Mouse (Mus musculus): ENCODE measurements around the gene Ebf1.

Gene Ebf1

GRCm38 (mm10) chr11:44899554-44899953 is 282.4 kb downstream of the Ebf1 start:
- no peak for DNase-seq (ENCODE audit: low spot score in 2 of 2)

DNA sequence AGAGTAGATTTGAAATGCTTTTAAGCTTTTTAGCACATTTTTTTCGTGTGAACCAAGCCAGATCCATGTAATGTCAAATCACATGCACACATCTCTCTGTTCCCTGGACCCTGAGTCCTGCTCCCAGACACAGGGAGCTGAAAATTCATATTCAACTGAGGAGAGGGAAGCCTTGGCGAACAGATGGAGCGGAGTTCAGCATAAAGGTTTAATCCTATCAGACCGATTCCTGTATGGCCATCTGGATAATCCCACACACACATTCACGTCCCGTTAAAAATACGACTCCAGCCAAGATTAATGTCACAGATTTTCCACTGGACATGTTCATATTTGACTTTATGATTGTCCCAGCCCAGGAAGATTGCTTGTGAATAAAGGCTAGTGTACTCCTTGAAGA is 282.8 kb downstream of the Ebf1 start:
- no peak for DNase-seq (ENCODE audit: low spot score in 2 of 2)

DNA sequence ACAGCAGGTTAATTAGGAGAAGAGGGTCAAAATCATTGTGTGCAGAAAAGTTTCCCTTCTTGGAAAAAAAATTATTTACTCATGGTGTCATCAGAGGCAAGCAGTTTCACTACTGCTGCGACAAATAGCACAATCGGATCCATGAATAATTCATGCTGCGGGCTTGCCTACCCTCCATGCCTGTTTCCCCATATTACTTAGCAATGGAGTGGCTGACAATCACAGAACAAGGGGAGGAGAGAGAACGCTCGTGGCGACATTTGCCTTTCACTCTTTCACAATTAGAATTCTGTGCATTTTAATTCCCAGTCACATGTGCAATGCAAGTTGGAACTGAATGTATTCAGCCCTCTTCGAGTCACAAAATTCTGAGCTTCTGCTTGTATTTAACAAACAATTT is 283.4 kb downstream of the Ebf1 start:
- DNase-seq (ENCODE audit: low spot score in 2 of 2) = no peak

DNA sequence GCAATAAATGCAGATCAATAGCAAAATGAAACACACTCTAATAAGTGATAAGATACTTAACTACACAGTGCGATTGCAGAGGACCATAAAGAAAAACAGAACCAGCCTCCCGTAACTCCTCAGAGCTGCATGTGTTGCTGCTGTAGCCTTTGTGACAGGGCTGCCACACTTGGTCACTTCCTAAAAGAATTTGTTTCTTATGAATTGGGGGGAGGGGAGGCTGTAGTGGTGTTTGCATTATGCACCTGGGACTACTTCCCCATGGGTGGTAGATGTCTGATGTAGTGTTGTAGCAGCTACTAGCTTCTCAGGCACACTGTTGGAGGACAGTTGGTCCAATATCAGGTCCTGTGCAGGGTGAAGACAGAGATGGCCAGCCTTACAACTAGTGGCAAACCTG is 284.6 kb downstream of the Ebf1 start:
- DNase-seq (ENCODE audit: low spot score in 2 of 2) = no peak

DNA sequence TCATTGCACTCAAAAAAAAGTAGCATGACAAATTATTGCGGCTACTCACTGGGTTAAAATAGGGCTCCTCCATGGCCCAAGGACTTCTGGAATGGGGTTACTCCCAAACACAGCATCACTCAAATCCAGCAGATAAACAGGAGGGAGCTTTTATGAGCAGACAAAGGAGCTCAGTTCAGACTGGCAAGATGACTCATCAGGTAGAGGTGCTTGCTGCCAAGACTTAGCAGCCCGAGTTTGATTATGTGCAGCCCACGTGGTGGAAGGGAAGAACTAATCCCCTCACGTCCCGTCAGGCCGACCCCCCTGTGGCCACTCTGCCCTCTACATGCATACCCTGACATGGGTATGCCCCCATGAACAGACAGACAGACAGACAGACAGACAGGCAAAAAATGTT is 285.0 kb downstream of the Ebf1 start:
- DNase-seq (ENCODE audit: low spot score in 2 of 2) = no peak

DNA sequence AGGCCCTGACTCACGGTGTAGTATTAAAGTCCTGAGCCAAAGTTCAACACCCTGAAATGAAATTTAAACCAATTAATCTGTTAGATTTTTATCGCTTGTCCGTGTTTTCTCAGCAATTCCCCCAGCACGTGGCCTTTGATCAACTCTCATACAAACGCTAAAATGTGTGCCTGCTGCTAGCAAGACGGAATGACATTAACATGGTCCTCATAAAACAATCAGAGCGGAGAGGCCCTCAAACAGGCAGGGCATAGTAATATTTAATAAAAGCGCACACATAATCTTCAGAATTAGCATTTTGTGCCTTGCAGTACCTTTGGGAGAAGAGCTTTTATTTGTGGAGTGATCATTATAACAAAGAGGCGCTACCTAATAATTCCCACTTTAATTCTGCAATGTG is 287.0 kb downstream of the Ebf1 start:
- no peak for DNase-seq (ENCODE audit: low spot score in 2 of 2)

- DNase-seq (ENCODE audit: low spot score in 2 of 2) = no peak
Measured at GRCm38 (mm10) chr11:44906456-44906855, 289.3 kb downstream of the Ebf1 start.

DNA sequence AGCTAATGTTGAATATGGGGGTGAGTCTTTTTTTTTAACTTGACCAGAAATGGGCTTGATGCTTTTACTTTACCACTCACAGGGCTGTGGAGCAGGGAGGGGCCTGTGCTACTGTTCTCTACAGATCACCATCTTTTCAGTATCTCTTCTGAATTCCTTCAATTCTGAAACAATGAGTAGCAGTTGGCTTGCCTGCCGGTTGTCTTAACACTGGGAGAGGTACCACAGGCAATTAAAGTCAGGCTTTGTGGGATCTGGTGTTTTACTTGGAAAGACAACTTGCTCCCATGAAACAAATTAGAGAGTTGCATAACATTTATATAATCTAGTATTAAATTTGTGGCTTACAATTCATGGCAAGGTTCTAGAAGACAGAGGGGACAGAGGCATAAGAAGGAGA is 294.6 kb downstream of the Ebf1 start:
- DNase-seq (ENCODE audit: low spot score in 2 of 2) = no peak

DNA sequence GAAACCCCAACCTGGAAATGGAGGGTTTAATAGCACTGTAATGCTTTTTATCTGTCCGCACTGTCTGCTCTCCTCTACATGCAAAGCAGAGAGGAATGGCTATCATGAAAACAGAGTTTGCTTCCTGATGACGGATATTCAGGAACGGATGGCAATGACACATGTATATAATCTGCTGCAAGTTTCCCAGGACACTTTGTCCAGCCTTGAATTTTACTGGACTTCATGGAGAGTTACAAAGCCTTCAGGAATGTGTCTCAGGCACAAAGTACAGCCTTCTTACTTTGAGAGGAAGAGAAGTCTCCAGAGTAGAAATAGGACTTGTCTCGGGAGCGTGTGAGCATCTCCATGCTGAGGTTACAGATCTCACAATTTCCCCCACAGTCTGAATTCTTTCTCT is 296.7 kb downstream of the Ebf1 start:
- no peak for DNase-seq (ENCODE audit: low spot score in 2 of 2)

DNA sequence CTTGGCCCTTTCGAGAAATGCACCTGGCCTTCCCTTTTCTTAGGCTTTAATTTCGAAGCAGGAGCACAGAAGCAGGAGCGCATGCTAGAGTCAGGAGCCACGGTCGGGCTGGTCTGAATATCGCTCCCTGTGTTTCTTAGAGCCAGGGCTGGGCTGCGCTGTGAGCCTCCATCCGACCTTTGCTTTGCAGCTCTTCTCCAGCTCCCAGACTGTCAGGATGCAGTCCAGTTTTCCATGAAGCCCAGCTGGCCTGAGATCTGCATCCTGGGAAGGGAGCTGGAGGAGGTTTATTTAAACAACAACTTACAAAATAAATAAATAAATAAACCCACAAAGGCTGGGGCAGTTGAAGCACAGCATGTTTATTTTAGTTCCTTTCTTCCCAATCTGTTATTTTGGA is 299.9 kb downstream of the Ebf1 start:
- DNase-seq (ENCODE audit: low spot score in 2 of 2) = no peak

- DNase-seq (ENCODE audit: low spot score in 2 of 2) = no peak
Measured at GRCm38 (mm10) chr11:44923138-44923537, 306.0 kb downstream of the Ebf1 start.

- no peak for DNase-seq (ENCODE audit: low spot score in 2 of 2)
Measured at GRCm38 (mm10) chr11:44923868-44924508, 306.9 kb downstream of the Ebf1 start.

GRCm38 (mm10) chr11:44924896-44925295 is 307.8 kb downstream of the Ebf1 start:
- peak in 1 of 2 experiments; percentile 40 for DNase-seq (ENCODE audit: low spot score in 2 of 2)

DNA sequence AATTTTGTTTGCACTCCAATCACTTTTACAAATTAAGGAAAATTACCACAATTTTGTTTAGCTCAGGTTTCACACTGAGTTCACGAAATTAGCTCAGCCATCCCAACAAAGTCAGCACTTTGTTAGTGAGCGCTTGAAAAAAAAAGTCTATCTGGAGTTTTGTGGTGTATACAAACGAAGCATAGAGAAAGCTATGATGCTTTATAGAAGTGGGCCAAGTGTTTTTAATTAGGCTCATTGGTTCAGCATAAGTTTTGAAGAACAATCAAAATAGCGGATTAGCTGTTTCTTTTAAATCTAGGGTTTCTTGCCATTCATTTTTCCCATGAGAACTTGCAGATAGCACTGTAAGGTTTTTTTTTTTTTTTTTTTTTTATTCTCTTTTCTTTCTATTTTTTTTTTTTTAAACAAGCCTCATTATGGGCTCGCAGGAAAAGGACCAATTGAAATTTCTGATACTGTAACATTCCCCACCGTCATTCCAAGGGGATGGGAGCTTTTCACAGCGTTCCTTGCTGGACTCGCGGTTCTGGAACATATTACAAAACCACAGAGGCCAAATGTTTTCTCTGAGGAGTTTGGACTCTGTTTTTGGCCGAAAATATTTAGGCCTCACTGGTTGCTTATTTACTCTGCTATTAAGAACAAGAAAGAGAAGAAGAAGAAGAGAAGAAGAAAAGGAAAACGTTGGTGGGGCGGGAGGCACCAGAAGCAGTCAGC is 308.8 kb downstream of the Ebf1 start:
- DNase-seq (ENCODE audit: low spot score in 2 of 2) = no peak

DNA sequence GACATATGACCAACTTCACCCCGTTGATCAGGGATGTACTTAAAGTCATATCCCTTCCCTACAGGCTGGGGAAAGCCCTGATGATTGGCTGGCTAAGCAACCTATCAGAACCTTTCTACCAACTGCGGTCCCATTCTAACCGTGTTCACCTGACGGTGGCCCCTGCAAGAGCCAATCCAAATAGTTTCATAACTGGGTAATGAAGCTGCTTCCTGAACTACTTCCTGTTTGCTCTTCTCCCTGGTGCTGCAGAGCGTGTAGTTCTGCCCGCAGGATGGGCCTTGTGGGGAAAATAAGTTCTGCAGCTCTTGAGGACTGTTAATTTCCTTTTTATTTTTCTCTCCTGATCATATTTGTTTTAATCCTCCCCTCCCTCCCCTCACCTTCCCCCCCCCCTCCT is 311.3 kb downstream of the Ebf1 start:
- DNase-seq (ENCODE audit: low spot score in 2 of 2) = no peak

DNA sequence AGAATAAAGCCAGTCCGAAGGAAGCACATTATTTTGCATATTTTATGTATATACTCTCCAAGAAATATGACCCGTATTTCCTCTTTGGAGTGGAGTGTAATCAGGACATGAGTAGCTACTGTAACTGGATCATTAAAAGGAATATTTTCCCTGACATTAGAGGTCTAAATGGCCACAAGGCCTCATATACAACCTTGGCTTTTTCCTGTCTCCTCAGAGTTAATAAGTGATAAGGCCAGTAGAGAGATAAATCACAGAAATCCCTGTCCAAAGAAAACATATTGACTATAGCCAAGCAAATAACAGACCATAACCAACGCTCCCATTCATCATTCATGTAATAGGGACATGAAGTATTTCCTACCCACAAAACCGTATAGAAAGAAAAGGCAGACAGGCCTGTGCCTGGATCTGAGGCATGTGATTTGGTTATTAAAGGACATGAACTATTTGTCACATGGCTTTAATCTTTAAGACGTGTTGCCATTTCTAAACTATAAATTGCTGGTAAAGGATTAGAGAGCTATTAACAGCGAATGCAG is 315.9 kb downstream of the Ebf1 start:
- DNase-seq (ENCODE audit: low spot score in 2 of 2) = no peak

DNA sequence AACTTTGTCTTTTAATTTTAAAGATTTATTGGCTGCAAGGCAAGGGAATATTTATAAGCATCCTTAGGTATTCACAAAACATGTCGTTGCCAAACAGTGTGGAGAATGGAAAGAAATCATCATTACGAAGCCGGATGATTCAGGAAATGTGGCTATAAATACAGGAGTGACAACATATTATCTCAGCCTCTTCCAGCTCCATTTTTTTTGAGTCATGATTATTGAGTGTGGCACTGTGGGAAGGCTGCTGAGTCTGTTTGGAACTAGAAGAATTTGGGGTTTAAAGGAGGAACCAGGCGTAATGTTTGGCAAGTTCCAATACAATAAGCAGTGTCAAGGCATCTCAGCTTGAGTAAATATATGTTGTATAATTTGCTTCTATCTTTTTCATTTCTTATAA is 326.7 kb downstream of the Ebf1 start:
- DNase-seq (ENCODE audit: low spot score in 2 of 2) = no peak

DNA sequence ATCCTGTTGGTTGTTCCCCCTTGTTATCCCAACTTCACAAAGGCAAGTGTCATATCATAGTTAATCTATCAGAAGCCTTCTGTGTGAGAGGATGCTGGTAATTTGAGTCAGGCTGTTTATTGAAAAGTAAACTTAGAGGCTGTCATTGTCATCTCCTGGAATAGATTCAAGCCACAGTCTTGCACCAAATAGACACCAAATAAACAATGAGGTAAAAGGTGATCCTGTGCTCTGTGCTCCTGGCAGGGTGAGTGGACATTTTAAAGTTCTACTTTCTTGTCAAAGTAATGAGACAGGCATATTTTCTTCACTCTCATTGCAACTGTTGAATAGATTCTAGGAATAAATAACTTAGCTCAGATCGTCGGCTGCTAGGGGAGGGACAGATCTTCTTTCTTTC is 327.3 kb downstream of the Ebf1 start:
- DNase-seq (ENCODE audit: low spot score in 2 of 2) = no peak

- no peak for DNase-seq (ENCODE audit: low spot score in 2 of 2)
Measured at GRCm38 (mm10) chr11:44946618-44947017, 329.5 kb downstream of the Ebf1 start.

DNA sequence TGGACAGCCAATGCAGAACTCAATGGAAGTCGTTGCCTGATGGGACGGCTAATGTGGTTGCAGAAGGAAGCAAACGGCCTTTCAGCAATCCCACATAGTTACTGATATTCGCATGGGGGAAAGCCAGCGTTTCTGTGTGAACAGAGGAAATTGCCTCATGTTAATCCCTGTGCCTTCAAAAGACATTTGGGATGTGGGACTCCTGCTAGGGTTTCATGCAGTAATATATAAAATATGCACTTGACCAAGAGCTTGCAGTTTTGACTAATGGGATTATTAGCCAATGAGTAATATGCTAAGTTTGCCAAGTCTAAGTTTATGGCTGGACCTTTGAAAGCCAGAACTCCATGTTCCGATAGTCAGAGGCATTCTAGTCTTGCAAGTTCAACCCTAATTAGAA is 331.4 kb downstream of the Ebf1 start:
- DNase-seq (ENCODE audit: low spot score in 2 of 2) = no peak

DNA sequence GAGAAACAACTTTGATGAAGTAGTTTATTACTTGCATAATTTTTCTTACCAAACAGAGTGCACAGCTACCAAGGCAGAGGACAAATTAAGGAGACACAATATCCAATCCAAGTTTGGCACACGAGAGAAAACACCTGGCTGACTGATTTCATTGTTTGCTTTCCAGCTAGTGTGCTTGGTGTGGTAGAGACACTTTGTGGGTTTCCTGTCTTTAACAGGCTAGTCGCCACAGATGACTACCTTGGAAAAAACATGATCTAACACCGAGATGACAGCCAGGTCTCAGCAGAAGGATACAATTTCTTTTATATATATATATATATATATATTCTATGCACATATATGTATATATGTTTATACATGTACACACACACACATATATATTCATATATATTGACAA is 332.0 kb downstream of the Ebf1 start:
- DNase-seq (ENCODE audit: low spot score in 2 of 2) = no peak

DNA sequence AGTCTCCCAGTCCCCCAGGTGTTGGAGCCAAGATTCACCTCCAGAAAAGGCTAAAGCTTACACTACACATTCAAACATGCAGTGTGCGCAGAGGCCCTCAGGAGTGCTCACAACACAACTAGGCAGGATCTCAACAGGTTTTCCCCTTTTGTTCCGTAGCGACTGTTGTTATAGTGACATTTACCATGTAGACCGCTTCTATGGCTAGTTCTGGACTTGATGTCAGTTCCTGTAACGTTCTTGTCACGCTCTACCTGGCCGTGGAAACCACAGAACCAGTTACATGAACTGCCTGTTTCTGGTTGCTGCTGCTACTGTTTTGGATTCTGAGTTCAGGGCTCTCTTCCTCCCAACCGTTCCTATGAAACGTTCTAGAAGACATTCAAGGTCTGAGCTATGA is 333.2 kb downstream of the Ebf1 start:
- DNase-seq (ENCODE audit: low spot score in 2 of 2) = peak in 1 of 2 experiments; percentile 42

GRCm38 (mm10) chr11:44951506-44951905 is 334.4 kb downstream of the Ebf1 start:
- no peak for DNase-seq (ENCODE audit: low spot score in 2 of 2)

Data from spleen, postnatal 10 days (tissue).